Mouse (Mus musculus) left cerebral cortex, adult 18-20 months (tissue): ENCODE results near the gene Add1. TPM values are rescaled to one million over a fixed set of nuclear protein-coding genes. Genes with fewer than 3 reads are reported as not detected.

ENCODE experiments used
- DNase-seq, 2 experiments: peaks; one replicate each; pipeline ENCODE4 v3.0.0; 2021 to 2022; ENCODE audit warnings: low spot score in 2 of 2, mixed read lengths in 1 of 2
- long read RNA-seq, 2 experiments: library from polyadenylated mRNA; stranded (forward); transcript quantifications; one replicate each; pipeline ENCODE4 v2.0.0; 2021
- total RNA-seq, 2 experiments: library from RNA; stranded (reverse); gene quantifications; 2 replicates each; pipeline ENCODE4 v1.2.3; 2021

Add1 gene
- total RNA-seq: 100 to 1,000 TPM; 426 to 440 TPM
- long read RNA-seq, experiment 1, full-length matches to known transcripts: 81 of 237 reads
- long read RNA-seq, experiment 1, partial matches to known transcripts: 37 of 237 reads
- long read RNA-seq, experiment 1, other reads (novel, unspliced or antisense): 119 of 237 reads
- long read RNA-seq, experiment 2, full-length matches to known transcripts: 38 of 158 reads
- long read RNA-seq, experiment 2, partial matches to known transcripts: 29 of 158 reads
- long read RNA-seq, experiment 2, other reads (novel, unspliced or antisense): 91 of 158 reads

DNA sequence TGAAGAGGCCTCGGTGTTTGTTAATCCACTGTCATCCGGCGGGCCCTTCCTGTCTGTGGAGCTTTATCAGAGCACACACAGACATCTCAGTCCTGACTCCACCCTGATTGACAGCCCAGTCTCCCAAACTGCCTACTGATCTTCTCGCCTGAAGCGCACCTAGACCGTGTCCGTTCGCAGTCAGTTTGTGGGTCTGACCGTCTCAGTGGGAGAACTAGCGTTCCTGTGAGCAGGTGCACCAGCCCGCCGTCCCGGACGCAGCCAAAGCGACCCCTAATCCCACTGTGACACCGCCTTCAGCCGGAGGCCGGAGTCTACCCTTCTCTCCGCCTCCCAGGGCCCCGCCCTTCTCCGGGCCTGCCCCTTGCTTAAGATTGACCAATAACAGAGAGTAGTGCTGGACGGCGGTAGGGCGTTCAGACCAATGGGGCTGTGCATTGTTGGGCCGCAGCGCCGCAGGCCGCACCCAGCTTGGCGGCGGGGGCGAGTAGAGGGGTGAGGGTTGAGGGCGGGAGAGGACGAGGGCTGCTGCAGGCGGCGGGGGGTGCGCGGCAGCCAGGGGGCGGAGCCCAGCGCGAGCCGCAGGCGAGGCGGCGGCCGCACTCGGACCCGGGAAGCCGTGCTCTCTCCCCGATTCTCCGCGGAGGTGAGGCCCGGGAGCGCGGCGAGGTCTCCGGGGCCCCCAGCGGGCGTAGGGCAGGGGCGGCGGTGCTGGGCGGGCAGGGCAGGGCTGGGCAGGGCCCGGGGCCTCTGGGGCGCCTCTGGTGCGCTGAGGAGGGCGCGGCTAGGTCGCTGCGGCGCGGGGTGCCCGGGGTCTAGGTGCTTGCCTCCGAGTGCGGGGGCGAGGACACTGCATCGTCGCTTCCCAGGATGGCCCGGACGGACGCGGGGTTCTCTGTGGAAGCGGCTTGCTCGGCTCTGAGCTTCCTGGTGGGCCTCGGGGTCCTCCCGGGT, at the start of gene Add1:
Gene Add1 (plus strand): TSS at position 397 of the 954 bp plus-strand sequence.
- DNase-seq: peak; percentile 94 to 96

DNA sequence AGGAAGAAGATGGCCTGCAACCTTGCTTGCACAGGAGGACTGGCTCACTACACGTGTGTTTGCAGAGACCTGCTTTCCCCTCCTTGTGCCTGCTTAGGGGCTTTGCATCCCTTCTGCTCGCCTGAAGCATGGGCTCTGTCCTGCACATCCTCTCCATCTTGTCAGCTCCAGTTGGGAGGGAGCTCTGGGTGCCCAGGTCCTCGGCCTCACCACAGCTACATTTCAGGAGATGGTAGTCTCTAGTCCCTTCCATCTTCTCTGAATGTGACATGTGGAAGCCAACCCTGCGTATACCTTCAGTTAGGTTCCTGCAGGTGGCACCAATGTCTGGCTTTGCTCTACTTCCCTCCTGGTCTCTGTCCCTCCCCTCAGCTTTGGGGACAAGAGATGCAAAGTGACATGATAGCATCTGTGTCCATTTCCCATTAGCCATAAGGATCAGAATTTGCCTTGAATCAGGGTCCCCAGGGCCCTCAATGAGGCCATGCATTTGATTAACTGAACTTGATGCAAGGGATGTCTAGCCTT, 49.4 kb upstream of the Add1 start:
- DNase-seq: no peak

DNA sequence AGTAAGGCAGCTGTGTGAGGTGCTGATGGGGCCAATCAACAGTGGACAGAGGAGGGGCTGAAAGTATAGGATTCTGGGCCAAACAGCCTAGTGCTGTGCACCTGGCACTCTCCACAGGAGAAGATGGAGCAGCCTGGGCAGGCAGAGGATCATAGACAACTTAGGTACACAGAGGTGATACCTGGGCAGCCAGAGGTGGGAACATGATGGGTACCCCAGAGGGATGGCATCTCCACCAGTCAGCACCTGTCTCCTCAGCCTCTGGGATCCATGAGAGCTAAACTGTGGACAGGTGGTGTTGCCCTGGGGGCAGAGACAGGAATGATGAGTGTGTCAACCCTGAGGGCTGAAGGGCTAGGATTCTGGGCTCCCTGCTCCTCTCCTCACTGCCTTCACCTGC, 49.0 kb upstream of the Add1 start:
- DNase-seq: no peak

DNA sequence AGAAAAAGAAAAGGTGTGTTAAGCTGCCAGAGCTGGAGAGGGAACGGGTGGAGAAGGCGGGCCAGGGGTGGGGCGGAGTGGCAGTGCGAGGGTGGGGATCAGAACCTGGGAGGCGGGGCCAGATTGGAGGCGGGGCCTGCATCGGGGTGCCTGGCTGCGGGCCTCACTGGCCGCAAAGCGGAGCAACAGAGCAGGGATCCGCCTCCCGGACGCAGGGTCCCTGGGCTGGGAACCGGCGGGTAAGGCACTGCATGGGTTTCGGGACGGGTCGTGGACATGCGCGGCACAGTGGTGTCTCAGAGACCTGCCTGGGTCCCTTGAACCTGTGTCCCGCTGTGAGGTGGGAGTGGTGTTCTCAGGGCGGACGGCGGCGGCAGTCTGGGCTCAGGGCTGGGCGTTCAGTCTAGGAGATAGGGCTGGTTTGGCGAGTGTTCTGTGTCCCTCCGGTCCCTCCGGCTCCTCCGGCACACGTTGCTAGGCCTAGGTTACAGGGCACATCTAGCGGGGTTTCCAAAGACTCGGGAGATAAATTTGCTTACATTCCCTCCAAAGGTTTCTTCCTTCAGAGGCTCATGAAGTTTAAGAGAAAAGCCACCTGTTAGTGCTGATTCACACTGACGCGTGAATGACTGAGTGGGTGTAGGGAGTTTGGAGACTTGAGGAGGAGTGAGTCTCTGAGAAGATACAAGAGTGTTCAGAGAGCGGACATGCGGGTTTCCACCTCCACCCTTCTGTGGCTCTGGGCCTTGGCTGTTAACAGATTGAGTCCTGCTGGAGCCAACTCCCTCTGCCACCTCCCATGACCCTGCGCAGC, 47.6 kb upstream of the Add1 start, which contains the start of gene Sh3bp2:
Gene Sh3bp2 (plus strand): TSS at position 176 of the 814 bp plus-strand sequence.
- DNase-seq: peak; percentile 76 to 81

DNA sequence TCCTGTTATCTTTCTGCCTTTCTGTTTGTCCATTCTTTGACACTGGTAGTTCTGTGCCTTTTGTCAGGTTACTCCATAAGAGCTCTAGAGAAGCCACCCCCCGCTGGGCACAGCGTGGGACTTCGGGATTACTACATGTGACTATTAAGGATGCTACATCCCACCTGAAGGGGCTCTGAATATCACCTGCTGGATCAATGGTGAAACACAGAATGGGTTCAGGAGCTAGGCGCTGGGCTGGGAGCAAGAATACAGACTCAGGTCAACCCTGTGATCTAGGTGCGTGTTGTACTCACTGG, 47.0 kb upstream of the Add1 start:
- DNase-seq: no peak

DNA sequence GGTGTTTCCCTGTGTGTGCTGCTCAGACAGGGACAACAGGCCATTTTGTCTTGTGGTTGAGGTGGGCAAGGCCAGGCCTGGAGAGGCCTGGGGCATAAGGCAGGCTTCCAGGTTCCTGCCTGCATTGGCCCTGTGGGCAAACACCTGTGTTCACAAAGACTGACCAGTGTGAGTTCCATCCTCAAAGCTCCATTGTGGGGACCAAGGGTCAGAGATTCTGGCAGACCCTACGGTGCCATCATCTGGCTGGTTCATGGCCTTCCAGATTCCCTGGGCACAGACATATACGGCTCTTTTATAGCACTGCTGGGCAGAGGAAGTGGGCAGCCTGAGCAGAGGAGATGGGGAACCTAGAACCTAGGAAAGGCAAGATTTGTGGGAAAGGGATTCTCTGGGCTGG, 46.1 kb upstream of the Add1 start:
- no peak for DNase-seq

DNA sequence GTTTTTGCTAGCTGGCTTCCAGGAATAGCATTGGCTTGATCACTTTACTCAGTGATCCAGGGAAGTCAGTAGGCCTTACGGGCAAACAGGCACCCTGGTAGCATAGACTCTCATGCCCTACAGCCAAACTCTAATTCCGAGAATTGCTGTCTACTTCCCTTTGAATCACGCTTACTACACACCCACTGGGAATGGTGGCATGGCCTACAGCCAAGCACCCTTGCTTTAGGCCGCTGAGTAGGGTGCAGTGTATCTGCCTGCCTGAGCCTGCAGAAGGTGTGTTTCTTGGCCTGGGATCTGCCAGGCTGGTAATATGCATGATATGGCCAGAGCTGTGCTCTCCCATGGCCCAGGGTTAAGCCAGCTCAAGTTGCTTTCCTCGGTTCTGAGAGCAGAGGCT, 44.7 kb upstream of the Add1 start:
- no peak for DNase-seq

DNA sequence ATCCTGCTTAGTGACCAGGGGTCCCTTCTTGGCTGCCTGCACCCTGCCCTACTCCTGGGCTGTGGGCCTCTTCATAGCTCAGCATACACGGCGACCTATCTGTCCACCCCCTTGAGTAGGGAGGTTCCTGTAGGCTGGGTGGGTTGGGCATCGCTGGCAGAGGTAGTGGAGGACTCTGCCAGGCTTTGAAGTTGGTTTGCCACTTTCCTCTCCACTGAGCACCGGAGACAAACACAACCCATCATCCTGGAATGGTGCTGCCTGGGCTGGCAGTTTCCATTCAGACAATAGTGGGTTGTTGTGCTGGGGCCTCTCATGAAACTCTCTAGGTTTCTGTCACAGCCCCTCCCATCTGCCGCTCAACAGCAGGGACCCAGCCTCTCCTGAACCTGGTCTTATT, 43.3 kb upstream of the Add1 start:
- no peak for DNase-seq

DNA sequence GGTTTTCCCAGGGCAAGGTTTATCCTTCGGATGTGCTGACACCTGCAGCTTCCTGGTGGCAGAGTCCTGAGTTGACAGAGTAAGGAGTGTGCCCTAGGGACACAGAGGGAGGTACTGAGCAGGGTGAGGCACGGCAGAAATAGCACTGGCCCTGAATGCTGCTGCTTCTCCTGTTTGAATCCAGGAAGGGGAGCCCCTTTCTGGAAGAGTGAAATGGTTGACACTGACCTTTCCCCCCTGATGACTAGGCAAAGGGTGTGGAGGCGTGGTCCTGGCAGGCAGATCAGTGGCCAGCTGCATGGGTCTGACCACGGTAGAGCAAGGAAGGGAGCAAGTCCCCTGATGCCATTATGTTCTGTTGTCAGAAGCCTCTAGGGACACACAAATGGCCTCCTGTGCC, 42.8 kb upstream of the Add1 start:
- no peak for DNase-seq

DNA sequence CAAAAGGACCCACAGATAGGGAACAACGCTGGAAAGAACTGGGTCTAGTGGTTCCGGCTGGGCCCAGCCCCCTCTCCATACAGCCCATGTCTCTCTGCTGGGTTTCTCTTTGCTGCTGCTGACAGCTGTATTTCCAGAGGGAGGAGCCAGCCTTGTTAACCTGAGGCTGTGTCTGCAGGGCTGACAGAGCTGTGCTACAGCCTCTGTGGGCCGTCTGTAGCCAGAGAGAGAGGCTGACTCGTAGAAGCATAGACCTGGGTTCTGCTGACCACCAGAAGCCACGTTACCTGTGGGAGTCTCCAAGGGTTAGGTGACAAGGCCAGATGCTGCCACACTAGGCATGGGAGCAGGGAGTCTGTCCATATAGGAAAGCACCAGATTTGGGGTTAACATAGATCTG, 40.4 kb upstream of the Add1 start:
- no peak for DNase-seq

DNA sequence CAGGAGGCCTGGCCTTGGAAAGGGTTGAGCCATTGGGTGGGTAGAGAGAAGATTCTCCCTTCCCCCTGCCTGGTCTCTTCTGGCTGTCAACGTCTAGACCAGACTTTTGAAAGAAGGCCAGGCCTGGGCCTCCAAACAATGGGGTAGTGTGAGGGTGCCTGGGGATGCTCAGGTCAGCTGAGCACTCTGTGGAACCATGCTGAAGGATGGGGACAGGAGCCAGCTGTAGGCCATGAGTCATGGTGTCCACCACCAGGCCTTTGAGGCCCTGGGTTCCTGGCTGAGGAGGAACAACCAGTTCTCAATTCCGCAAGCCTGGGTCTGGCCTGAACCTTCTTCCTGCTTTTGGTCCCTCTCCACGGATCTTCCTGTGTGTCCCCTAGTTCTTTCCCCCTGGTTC, 39.6 kb upstream of the Add1 start:
- peak in 1 of 2 experiments; percentile 31 for DNase-seq

DNA sequence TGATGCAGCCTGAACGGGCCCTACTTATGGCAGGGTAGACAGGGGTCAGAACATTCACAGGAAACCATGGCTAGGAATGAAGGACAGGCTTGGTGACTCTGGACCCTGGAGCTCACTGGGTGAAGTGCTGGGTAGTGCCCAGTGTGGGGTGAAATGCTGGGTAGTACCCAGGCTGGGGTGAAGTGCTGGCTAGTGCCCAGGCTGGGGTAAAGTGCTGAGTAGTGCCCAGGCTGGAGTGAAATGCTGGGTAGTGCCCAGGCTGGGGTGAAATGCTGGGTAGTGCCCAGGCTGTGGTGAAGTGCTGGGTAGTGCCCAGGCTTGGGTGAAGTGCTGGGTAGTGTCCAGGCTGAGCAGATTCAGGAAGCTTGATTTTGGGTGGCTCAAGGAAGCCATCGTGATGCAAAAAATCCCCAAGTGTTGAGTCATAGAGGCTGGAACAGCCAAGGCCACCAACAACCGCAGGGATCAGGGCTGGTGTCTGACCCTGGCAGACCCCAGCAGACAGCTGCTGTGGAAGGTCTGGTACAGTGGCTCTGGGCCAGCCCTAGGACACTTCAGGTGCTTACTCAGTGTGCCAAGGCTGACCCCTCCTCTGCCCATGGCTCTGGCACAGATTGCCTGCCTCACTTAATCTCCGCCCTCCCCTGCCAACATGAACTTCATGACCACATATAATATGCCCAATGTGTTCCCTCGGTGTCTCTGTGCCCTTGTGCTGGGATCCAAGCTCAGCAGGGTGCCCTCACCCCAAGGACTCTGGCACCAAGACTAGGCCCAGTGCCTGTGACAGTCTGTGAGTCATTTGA, 38.5 kb upstream of the Add1 start:
- DNase-seq: no peak

DNA sequence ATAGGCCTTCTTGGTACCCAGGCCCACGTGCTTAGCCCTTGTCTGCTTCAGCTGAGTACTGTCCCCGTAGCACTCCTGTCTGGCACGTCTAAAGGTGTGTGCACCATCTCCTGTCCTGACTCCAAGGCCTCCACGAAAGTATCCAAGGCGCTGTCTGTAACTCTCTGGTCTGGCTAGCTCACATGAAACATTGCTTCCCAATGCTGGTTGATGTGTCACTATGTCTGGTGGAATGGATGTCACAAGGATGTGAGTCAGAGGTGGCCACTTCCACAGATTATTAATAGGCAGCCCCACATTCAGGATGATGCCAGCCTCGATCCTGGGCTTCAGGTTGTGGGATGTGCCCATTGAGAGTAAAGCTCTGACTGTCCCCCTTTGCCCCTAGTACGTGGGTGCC, 37.6 kb upstream of the Add1 start:
- DNase-seq: no peak

DNA sequence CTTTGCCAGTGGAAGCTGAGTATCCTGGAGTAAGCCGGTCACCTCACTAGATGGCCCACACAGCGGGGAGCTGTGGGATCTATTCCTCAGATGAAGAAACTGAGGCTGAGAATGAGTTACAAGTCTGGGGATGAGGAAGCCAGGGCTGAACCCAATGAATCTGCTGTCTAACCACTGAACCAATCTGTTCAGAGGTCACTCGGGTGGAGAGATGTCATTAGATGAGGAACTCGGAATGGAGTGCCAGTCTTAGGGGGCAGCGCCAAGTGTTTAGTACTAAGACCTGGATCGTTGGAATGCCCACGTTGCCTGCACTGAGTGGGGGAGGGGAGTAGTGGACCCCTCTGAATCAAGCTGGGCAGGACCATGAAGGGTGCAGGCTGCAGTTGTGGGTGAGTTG, 35.4 kb upstream of the Add1 start:
- no peak for DNase-seq

DNA sequence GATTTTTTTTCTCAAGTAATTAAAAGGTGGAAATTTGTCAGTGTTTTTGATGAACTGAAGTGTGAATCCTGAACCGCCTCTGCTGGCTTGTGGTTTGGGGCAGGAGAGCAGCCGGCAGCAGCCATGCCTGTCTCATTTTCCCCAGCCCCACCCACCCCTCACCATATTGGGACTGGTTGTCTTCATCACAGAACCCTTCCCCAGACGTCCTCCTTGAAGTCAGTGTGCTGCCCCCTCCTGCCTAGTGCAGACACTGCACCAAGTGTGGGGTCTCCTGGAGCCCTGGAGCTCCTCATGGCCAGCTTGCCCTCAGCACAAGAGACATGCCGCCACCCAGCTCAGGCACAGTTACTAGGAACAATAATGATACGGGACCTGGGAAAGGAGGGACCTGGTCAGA, 34.9 kb upstream of the Add1 start:
- no peak for DNase-seq

DNA sequence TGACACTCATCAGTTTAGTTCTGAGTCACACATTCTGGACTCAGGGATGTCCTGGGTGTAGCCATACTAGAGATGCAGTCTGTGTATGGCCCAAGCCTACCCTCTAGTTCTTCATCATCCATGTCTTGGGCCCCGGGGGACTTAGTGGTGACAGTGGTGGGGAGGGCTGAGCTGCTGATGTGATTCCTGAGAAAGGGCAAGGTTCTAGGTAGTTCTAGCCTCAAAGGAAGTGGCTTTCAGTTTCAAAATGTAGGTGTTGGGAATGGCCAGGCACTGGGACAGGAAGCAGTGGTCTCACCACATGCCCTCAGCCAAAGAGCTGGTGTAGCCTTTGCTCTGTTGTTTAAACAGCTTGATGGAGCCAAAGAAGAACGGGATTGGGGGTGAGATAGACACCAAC, 34.3 kb upstream of the Add1 start:
- DNase-seq: no peak

DNA sequence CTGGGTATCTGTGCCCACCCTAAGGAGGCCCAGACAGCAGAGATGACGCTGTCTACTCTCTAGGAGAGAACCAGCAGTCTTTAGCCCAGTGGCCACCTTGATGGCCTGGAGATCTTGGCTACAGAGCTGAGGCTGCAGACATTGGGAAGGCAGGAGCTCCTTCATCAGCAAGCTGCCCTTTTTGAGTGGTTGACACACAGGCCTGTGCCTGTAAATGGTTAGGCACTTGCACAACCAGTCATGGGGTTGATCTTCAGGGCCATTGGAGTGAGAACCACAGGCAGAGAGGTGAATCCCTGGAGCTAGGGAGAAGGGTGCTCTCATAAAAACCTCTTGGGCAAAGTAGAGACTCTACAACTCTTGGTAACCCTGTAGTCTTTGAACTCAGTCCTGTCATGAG, 31.3 kb upstream of the Add1 start:
- no peak for DNase-seq

DNA sequence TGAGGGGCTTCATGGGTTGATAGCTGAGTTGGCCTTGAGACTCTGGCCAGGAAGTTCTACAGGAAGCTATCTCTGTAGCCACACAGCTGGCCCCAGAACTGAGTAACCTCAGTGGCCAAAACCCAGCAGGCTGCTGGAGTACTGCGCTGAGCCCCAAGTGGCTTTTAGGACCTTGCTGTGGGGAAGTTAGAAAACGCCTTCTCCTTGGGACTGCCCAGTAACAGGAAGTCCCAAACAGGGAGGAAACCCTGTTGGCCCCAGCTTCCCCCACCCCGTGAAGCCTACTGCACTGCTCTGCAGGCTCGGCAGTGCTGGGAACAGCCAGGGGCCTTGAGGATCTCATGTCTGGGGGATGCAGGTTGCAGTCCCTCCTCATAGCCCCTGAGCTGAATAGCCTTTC, 30.4 kb upstream of the Add1 start:
- DNase-seq: no peak

DNA sequence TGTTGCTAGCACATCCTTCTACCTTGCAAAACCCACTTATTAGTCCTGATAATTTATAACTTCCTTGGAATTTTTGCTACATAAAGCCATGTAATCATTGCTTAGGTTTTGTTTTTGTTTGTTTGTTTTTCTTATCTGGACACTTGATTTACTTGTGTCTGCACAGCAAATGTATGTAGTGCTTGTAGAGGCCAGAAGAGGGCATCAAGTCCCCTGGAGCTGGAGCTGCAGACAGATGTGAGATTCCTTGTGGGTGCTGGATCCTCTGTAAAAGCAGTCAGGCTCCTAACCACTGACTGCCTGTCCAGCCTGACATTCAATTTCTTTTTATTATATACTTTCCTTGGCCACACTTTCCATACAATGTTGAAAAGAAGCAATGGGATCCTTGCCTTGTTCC, 26.1 kb upstream of the Add1 start:
- DNase-seq: no peak

DNA sequence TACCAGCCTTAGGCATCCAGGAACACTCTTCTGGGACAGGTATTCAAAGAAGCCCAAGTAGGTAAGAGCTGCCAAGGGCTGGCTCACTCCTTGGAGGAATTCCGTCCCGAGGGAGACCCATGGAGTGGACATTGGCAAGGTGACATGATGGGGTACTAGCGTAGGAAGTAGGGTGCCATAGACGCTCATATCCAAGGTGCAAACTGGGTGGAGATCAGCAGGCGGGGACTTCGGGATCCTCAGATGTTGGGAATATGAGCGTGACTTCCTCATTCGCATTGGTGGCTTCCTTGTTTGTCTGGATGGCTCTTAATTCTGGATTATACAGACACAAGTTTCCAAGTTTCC, 24.4 kb upstream of the Add1 start:
- no peak for DNase-seq
